Mouse (Mus musculus): ENCODE data around the gene Top3b. TPM values are rescaled to one million over a fixed set of nuclear protein-coding genes. Genes with fewer than 3 reads are reported as not detected.

Top3b gene
- 41.0 TPM for polyA plus RNA-seq (2012; fragmentation: generic; extraction: Trizol)
- long read RNA-seq, experiment 1, partial matches to known transcripts = 3 of 19 reads
- long read RNA-seq, experiment 1, other reads (novel, unspliced or antisense) = 11 of 19 reads
- long read RNA-seq, experiment 2, transcript Top3b-219 (19 exons, 2,950 nt) = minor isoform, 21 of 215 reads
- long read RNA-seq, experiment 2, transcript Top3b-201 (18 exons, 3,073 nt) = major isoform, 50 of 215 reads
- long read RNA-seq, experiment 2, partial matches to known transcripts = 3 of 215 reads
- long read RNA-seq, experiment 2, other reads (novel, unspliced or antisense) = 141 of 215 reads

- Histone ChIP-seq H3ac (ENCODE audit: control insufficient read depth, insufficient read length, low read depth) (peak within 1 kb of the TSS; percentile 84), H3K4me3 (ENCODE audit: insufficient read depth, poor library complexity, severe bottlenecking) (peak within 1 kb of the TSS; percentile 93), H3K27me3 (ENCODE audit: control insufficient read depth, insufficient read depth, insufficient read length) (no peaks in the 10 kb centered on the region), H3K79me3 (ENCODE audit: low read depth) (peaks cover 22% of the 10 kb centered on the region), H3K79me2 (ENCODE audit: control insufficient read depth, insufficient read depth) (peaks cover 36% of the 10 kb centered on the region), H3K36me3 (ENCODE audit: control insufficient read depth, insufficient read depth) (peaks cover 9% of the 10 kb centered on the region)
- TF ChIP-seq MAX (IDR thresholded peaks at IDR 0.05) = peak; percentile 77
- TF ChIP-seq CEBPB (IDR thresholded peaks at IDR 0.05; ENCODE audit: low read depth) = no peak
These were observed at the start of gene Top3b, which contains the start of gene Vpreb1 for GRCm38 (mm10) chr16:16870617-16871331. Gene Top3b (plus strand): TSS chr16:16870736. Gene Vpreb1 (minus strand): TSS chr16:16870843.

DNA sequence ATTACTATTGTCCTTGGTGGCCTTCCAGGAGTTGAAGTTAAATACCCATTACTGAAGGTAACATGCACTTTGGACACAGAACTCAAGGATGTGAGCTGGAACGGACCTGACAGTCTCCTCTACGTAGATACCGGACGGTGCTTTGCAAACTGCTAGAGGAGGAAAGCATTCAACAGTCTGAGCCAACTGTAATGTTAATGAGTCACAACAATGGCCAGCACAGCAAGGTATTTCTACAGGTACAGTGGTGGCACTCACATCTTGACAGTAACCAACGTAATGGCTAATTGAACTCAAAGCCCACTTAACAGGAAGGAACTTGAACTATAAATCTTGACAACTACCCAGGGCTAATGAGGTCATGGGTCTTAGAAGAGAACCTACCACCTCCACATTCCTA is 45.1 kb upstream of the Top3b start:
- no peaks in the 10 kb centered on the region for H3K79me2 ChIP-seq (ENCODE audit: control insufficient read depth, insufficient read depth)
- no peaks in the 10 kb centered on the region for H3K27me3 ChIP-seq (ENCODE audit: control insufficient read depth, insufficient read depth, insufficient read length)
- no peaks in the 10 kb centered on the region for H3K36me3 ChIP-seq (ENCODE audit: control insufficient read depth, insufficient read depth)
- H3ac ChIP-seq (ENCODE audit: control insufficient read depth, insufficient read length, low read depth) = no peak overlapping the region
- no peak overlapping the region for H3K4me3 ChIP-seq (ENCODE audit: insufficient read depth, poor library complexity, severe bottlenecking)
- no peaks in the 10 kb centered on the region for H3K79me3 ChIP-seq (ENCODE audit: low read depth)
- no peak for TF ChIP-seq CEBPB (IDR thresholded peaks at IDR 0.05; ENCODE audit: low read depth)
- no peak for TF ChIP-seq MYOD1 (IDR thresholded peaks at IDR 0.05; ENCODE audit: control insufficient read depth, insufficient read length, low read depth)
- TF ChIP-seq MYOG (IDR thresholded peaks at IDR 0.05; ENCODE audit: control insufficient read depth, extremely low read depth, insufficient read length) = no peak
- TF ChIP-seq MAX (IDR thresholded peaks at IDR 0.05) = no peak
- no peak for TF ChIP-seq CTCF (IDR thresholded peaks at IDR 0.05; ENCODE audit: control insufficient read depth, insufficient read depth, insufficient read length)
- no peak for TF ChIP-seq USF1 (IDR thresholded peaks at IDR 0.05; ENCODE audit: low read depth)
- no peak for TF ChIP-seq FOSL1 (IDR thresholded peaks at IDR 0.05; ENCODE audit: insufficient read depth, low read length, poor library complexity, severe bottlenecking)

DNA sequence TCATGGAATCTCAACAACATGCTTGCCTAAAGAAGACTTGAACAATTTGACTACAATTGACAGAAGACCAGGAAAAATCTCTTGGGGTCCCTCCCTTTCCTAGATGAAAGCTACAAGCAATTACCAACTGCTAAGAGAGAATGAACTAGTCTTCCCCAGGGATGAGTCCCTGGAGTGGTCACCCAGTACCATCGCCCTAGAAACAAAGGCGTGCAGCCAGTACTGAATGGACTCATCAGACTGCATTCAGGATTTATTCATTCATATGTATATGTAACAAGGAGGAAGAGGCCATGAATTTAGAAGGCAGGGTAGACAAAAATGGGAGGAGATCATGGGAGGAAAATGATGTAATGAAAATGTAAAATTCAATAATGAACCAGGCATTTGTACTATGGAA is 44.3 kb upstream of the Top3b start:
- H3K4me3 ChIP-seq (ENCODE audit: insufficient read depth, poor library complexity, severe bottlenecking) = no peak overlapping the region
- no peaks in the 10 kb centered on the region for H3K79me3 ChIP-seq (ENCODE audit: low read depth)
- H3K79me2 ChIP-seq (ENCODE audit: control insufficient read depth, insufficient read depth) = no peaks in the 10 kb centered on the region
- no peaks in the 10 kb centered on the region for H3K27me3 ChIP-seq (ENCODE audit: control insufficient read depth, insufficient read depth, insufficient read length)
- TF ChIP-seq MYOG (IDR thresholded peaks at IDR 0.05; ENCODE audit: control insufficient read depth, extremely low read depth, insufficient read length) (no peak), CEBPB (IDR thresholded peaks at IDR 0.05; ENCODE audit: low read depth) (no peak), FOSL1 (IDR thresholded peaks at IDR 0.05; ENCODE audit: insufficient read depth, low read length, poor library complexity, severe bottlenecking) (no peak), MAX (IDR thresholded peaks at IDR 0.05) (no peak), MYOD1 (IDR thresholded peaks at IDR 0.05; ENCODE audit: control insufficient read depth, insufficient read length, low read depth) (no peak), CTCF (IDR thresholded peaks at IDR 0.05; ENCODE audit: control insufficient read depth, insufficient read depth, insufficient read length) (no peak), USF1 (IDR thresholded peaks at IDR 0.05; ENCODE audit: low read depth) (no peak)
- no peak overlapping the region for H3ac ChIP-seq (ENCODE audit: control insufficient read depth, insufficient read length, low read depth)
- no peaks in the 10 kb centered on the region for H3K36me3 ChIP-seq (ENCODE audit: control insufficient read depth, insufficient read depth)

DNA sequence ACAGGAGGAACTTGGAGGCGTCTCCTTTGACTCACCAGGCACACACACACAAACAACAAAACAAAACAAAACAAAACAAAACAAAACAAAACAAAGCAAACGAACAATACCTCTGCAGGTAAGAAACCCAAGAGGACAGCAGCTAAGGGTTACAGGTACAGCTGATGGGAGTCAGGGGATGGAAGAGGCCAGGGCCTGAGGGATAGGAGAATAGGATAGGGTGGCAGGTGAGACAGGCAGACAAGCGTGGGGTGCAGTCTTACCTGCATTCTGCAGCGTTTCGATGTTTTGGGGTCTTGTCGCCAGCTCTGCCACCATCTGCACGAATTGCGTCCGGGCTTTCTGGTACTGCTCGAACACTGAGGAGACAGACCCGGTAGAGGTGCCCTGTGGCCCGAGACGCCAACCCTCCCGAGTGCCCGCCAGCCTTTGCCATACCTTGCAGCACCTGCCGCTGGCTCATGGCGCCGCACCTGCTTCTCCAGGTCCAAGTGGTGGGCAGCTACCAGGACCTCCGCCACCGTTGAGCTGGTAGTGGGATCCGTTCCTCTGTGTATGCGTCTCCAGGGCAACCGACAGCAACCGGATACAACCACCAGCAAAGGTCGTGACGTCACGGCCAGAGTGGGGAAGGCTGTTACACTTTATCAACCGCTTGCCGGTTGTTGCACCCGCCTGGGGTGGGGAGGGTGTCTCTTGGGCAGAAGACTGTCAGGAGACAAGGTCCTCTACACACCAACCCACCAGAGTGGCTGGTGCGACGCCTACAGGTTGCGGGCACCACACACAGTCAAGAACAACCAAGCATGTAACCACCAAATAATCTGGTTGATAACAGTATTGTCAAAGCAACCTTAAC is 41.5 kb upstream of the Top3b start, which contains the start of gene Spag6l:
Gene Spag6l (minus strand): TSS at position 700 of the 859 bp plus-strand sequence.
- Histone ChIP-seq H3K79me2 (ENCODE audit: control insufficient read depth, insufficient read depth) (no peaks in the 10 kb centered on the region), H3K79me3 (ENCODE audit: low read depth) (no peaks in the 10 kb centered on the region), H3K27me3 (ENCODE audit: control insufficient read depth, insufficient read depth, insufficient read length) (no peaks in the 10 kb centered on the region), H3K4me3 (ENCODE audit: insufficient read depth, poor library complexity, severe bottlenecking) (no peak within 1 kb of the TSS), H3K36me3 (ENCODE audit: control insufficient read depth, insufficient read depth) (no peaks in the 10 kb centered on the region), H3ac (ENCODE audit: control insufficient read depth, insufficient read length, low read depth) (no peak within 1 kb of the TSS)
- TF ChIP-seq USF1 (IDR thresholded peaks at IDR 0.05; ENCODE audit: low read depth) = no peak
- no peak for TF ChIP-seq MYOD1 (IDR thresholded peaks at IDR 0.05; ENCODE audit: control insufficient read depth, insufficient read length, low read depth)
- no peak for TF ChIP-seq MYOG (IDR thresholded peaks at IDR 0.05; ENCODE audit: control insufficient read depth, extremely low read depth, insufficient read length)
- no peak for TF ChIP-seq CEBPB (IDR thresholded peaks at IDR 0.05; ENCODE audit: low read depth)
- TF ChIP-seq FOSL1 (IDR thresholded peaks at IDR 0.05; ENCODE audit: insufficient read depth, low read length, poor library complexity, severe bottlenecking) = no peak
- no peak for TF ChIP-seq MAX (IDR thresholded peaks at IDR 0.05)
- no peak for TF ChIP-seq CTCF (IDR thresholded peaks at IDR 0.05; ENCODE audit: control insufficient read depth, insufficient read depth, insufficient read length)

GRCm38 (mm10) chr16:16829671-16830070 is 40.9 kb upstream of the Top3b start:
- Histone ChIP-seq H3K36me3 (ENCODE audit: control insufficient read depth, insufficient read depth) (no peaks in the 10 kb centered on the region), H3K79me2 (ENCODE audit: control insufficient read depth, insufficient read depth) (no peaks in the 10 kb centered on the region), H3ac (ENCODE audit: control insufficient read depth, insufficient read length, low read depth) (no peak overlapping the region), H3K27me3 (ENCODE audit: control insufficient read depth, insufficient read depth, insufficient read length) (no peaks in the 10 kb centered on the region), H3K4me3 (ENCODE audit: insufficient read depth, poor library complexity, severe bottlenecking) (no peak overlapping the region), H3K79me3 (ENCODE audit: low read depth) (no peaks in the 10 kb centered on the region)
- TF ChIP-seq USF1 (IDR thresholded peaks at IDR 0.05; ENCODE audit: low read depth) = no peak
- no peak for TF ChIP-seq MYOG (IDR thresholded peaks at IDR 0.05; ENCODE audit: control insufficient read depth, extremely low read depth, insufficient read length)
- no peak for TF ChIP-seq FOSL1 (IDR thresholded peaks at IDR 0.05; ENCODE audit: insufficient read depth, low read length, poor library complexity, severe bottlenecking)
- no peak for TF ChIP-seq CTCF (IDR thresholded peaks at IDR 0.05; ENCODE audit: control insufficient read depth, insufficient read depth, insufficient read length)
- TF ChIP-seq CEBPB (IDR thresholded peaks at IDR 0.05; ENCODE audit: low read depth) = no peak
- no peak for TF ChIP-seq MAX (IDR thresholded peaks at IDR 0.05)
- TF ChIP-seq MYOD1 (IDR thresholded peaks at IDR 0.05; ENCODE audit: control insufficient read depth, insufficient read length, low read depth) = no peak
